ENCODE assay signal across 12 mouse cellular contexts in genomic region chr19:46971712-46972111, GRCm38 (mm10). TPM values are rescaled to one million over a fixed set of nuclear protein-coding genes. Genes with fewer than 3 reads are reported as not detected.
DNase-seq lines count a peak whose midpoint lies in the region; ATAC-seq and TF ChIP-seq lines count a peak whose summit lies in the region.
"Had no signal": no experiment of that assay in that cellular context is flagged by ENCODE, and none has a peak within 500 bp of the region (broad histone marks: within the 10 kb centered on the region; RNA-seq: fewer than 3 reads in every experiment).

No protein-coding gene starts in this region.

- WGBS in heart, postnatal 0 days: 67% methylated on average over 9 of the region's 9 CpGs
- 72% methylated on average over 9 of the region's 9 CpGs for WGBS in embryonic facial prominence, embryonic 10.5 days
- WGBS in hindbrain, embryonic 16.5 days: 40% methylated on average over 9 of the region's 9 CpGs
- WGBS in neural tube, embryonic 12.5 days: 58% methylated on average over 9 of the region's 9 CpGs

- no peak for TF ChIP-seq EP300 in heart, postnatal 0 days (IDR thresholded peaks at IDR 0.05; ENCODE audit: low read depth)

- no peak overlapping the region for H3K9ac ChIP-seq in heart, postnatal 0 days (replicated peaks; ENCODE audit: low read depth, low read length)
- peak overlapping the region; percentile 47; the same call in 1 of the 2 replicates for H3K9ac ChIP-seq in hindbrain, embryonic 16.5 days (ENCODE audit: low read depth, low read length)
- 0 out of 2 replicates have a peak overlapping the region, but pooled peaks have one; percentile 5 for H3K9ac ChIP-seq in neural tube, embryonic 12.5 days
- H3K9ac ChIP-seq: limb, embryonic 12.5 days had no signal

- H3K4me1 ChIP-seq in heart, postnatal 0 days (ENCODE audit: control insufficient read depth, insufficient read depth): peaks cover 29% of the 10 kb centered on the region
- peaks cover 34% of the 10 kb centered on the region for H3K4me1 ChIP-seq in embryonic facial prominence, embryonic 10.5 days
- H3K4me1 ChIP-seq in hindbrain, embryonic 16.5 days (ENCODE audit: control insufficient read depth, insufficient read depth, low read depth, low read length): peaks cover 21% of the 10 kb centered on the region
- H3K4me1 ChIP-seq in neural tube, embryonic 12.5 days: peaks cover 19% of the 10 kb centered on the region

- H3K27ac ChIP-seq in heart, postnatal 0 days (ENCODE audit: low read depth): peak overlapping the region; percentile 90; the same call in 1 of the 2 replicates
- peak overlapping the region; percentile 71 for H3K27ac ChIP-seq in embryonic facial prominence, embryonic 10.5 days (replicated peaks)
- H3K27ac ChIP-seq in hindbrain, embryonic 16.5 days (ENCODE audit: low read depth, low read length): peak overlapping the region; percentile 80
- peak overlapping the region; percentile 65 for H3K27ac ChIP-seq in neural tube, embryonic 12.5 days
- H3K27ac ChIP-seq: limb, embryonic 12.5 days had no signal

- no peak for DNase-seq in heart, postnatal 0 days (ENCODE audit: low spot score)
- no peak for DNase-seq in heart, postnatal 14 days
- no peak for DNase-seq in embryonic facial prominence, embryonic 10.5 days (ENCODE audit: low spot score)
- DNase-seq in right cerebral cortex, postnatal 36 days (ENCODE audit: low spot score in 2 of 2): no peak
- DNase-seq in ovary, postnatal 36 days (ENCODE audit: low spot score): no peak
- DNase-seq in ovary, adult 18-20 months (ENCODE audit: low spot score): no peak
- DNase-seq: cerebellum, adult 11-12 months; gastrocnemius, postnatal 36 days; kidney, postnatal 4 days had no signal

- no peaks in the 10 kb centered on the region for H3K36me3 ChIP-seq in heart, postnatal 0 days (replicated peaks; ENCODE audit: control insufficient read depth, insufficient read depth, low read length)
- no peaks in the 10 kb centered on the region for H3K36me3 ChIP-seq in embryonic facial prominence, embryonic 10.5 days (replicated peaks)
- no peaks in the 10 kb centered on the region for H3K36me3 ChIP-seq in hindbrain, embryonic 16.5 days (ENCODE audit: control insufficient read depth, insufficient read depth, low read length)
- H3K36me3 ChIP-seq in neural tube, embryonic 12.5 days: no peaks in the 10 kb centered on the region
- H3K36me3 ChIP-seq: limb, embryonic 12.5 days had no signal

- H3K27me3 ChIP-seq in heart, postnatal 0 days (ENCODE audit: control insufficient read depth, insufficient read depth, low read length): no peaks in the 10 kb centered on the region
- no peaks in the 10 kb centered on the region for H3K27me3 ChIP-seq in embryonic facial prominence, embryonic 10.5 days (replicated peaks; ENCODE audit: low read depth, poor library complexity, severe bottlenecking)
- H3K27me3 ChIP-seq in hindbrain, embryonic 16.5 days (replicated peaks; ENCODE audit: control insufficient read depth, insufficient read depth, low read length): no peaks in the 10 kb centered on the region
- H3K27me3 ChIP-seq in neural tube, embryonic 12.5 days (replicated peaks): no peaks in the 10 kb centered on the region
- H3K27me3 ChIP-seq: limb, embryonic 12.5 days had no signal

- TF ChIP-seq CTCF in heart, postnatal 0 days (IDR thresholded peaks at IDR 0.05; ENCODE audit: low read depth): no peak

- intact Hi-C loops in heart, postnatal 14 days (cut with DNase I): no loop called here

- ATAC-seq in heart, postnatal 0 days (ENCODE audit: insufficient read depth, low read depth): no peak
- peak; percentile 59 for ATAC-seq in hindbrain, embryonic 16.5 days
- no peak for ATAC-seq in neural tube, embryonic 12.5 days (ENCODE audit: low FRiP score, low read depth)

- no peak overlapping the region for H3K4me2 ChIP-seq in heart, postnatal 0 days (ENCODE audit: low read depth, low read length)
- H3K4me2 ChIP-seq in hindbrain, embryonic 16.5 days (ENCODE audit: low read length): no peak overlapping the region
- H3K4me2 ChIP-seq in neural tube, embryonic 12.5 days (replicated peaks): no peak overlapping the region
- H3K4me2 ChIP-seq: limb, embryonic 12.5 days had no signal

- H3K9me3 ChIP-seq in heart, postnatal 0 days (replicated peaks; ENCODE audit: control insufficient read depth, low read length): no peaks in the 10 kb centered on the region
- H3K9me3 ChIP-seq in embryonic facial prominence, embryonic 10.5 days: no peaks in the 10 kb centered on the region
- no peaks in the 10 kb centered on the region for H3K9me3 ChIP-seq in hindbrain, embryonic 16.5 days (ENCODE audit: control insufficient read depth, low read length)
- no peaks in the 10 kb centered on the region for H3K9me3 ChIP-seq in neural tube, embryonic 12.5 days
- H3K9me3 ChIP-seq: limb, embryonic 12.5 days had no signal

- no peak overlapping the region for H3K4me3 ChIP-seq in heart, postnatal 0 days (ENCODE audit: low read depth, low read length)
- no peak overlapping the region for H3K4me3 ChIP-seq in embryonic facial prominence, embryonic 10.5 days
- no peak overlapping the region for H3K4me3 ChIP-seq in hindbrain, embryonic 16.5 days (ENCODE audit: low read length)
- H3K4me3 ChIP-seq in neural tube, embryonic 12.5 days: no peak overlapping the region
- H3K4me3 ChIP-seq: limb, embryonic 12.5 days had no signal

RNA-seq across cellular contexts. Expression of gene Ina, which starts 42.8 kb away (rescaled TPM):
- total RNA-seq in heart, postnatal 0 days (2014; rRNA removed; ENCODE audit: low replicate concordance): not detected in 2 replicates
- polyA plus RNA-seq in heart, postnatal 0 days (2015; fragmentation: Nextera tagmentation; extraction: Ambion mirVana): not detected in 2 replicates
- total RNA-seq in heart, postnatal 14 days (2021): not detected
- 24.3 and 28.3 TPM in 2 replicates for polyA plus RNA-seq in embryonic facial prominence, embryonic 10.5 days (2016; fragmentation: Nextera tagmentation; extraction: Ambion mirVana)
- 413 and 454 TPM in 2 replicates for polyA plus RNA-seq in hindbrain, embryonic 16.5 days (2015; fragmentation: Nextera tagmentation; extraction: Ambion mirVana)
- polyA plus RNA-seq in neural tube, embryonic 12.5 days (2016; fragmentation: Nextera tagmentation; extraction: Ambion mirVana): 632 and 642 TPM in 2 replicates
- total RNA-seq: gastrocnemius, postnatal 36 days had no signal

RNA-seq across cellular contexts. Expression of gene Nt5c2, which starts 43.2 kb away (rescaled TPM):
- 33.9 and 48.1 TPM in 2 replicates for total RNA-seq in heart, postnatal 0 days (2014; rRNA removed; ENCODE audit: low replicate concordance)
- polyA plus RNA-seq in heart, postnatal 0 days (2015; fragmentation: Nextera tagmentation; extraction: Ambion mirVana): 92.7 and 111 TPM in 2 replicates
- total RNA-seq in heart, postnatal 14 days (2021): 10 to 100 TPM; 64.9 to 75.1 TPM
- polyA plus RNA-seq in embryonic facial prominence, embryonic 10.5 days (2016; fragmentation: Nextera tagmentation; extraction: Ambion mirVana): 73.7 and 74.1 TPM in 2 replicates
- 77.6 and 80.6 TPM in 2 replicates for polyA plus RNA-seq in hindbrain, embryonic 16.5 days (2015; fragmentation: Nextera tagmentation; extraction: Ambion mirVana)
- polyA plus RNA-seq in neural tube, embryonic 12.5 days (2016; fragmentation: Nextera tagmentation; extraction: Ambion mirVana): 76.9 and 81.5 TPM in 2 replicates

Comparison
In these comparisons a context has a peak if more than half of its experiments do, and no peak if none do; other contexts are left out.
1. RNA of gene Ina, which starts 42.8 kb away (polyA plus RNA-seq): 632 to 642 TPM in neural tube, embryonic 12.5 days, 413 to 454 TPM in hindbrain, embryonic 16.5 days and 24.3 to 28.3 TPM in embryonic facial prominence, embryonic 10.5 days; not detected in heart, postnatal 0 days; every median in the first group is over 10 times any median in the second.
2. Peak in every context shown above with its lines, with median percentiles within 50 percentile points of each other: H3K27ac ChIP-seq.